Mouse (Mus musculus): Measurements from ENCODE around the gene Cers3. TPM values are rescaled to one million over a fixed set of nuclear protein-coding genes. Genes with fewer than 3 reads are reported as not detected.

Cers3 gene
- polyA plus RNA-seq, 1 experiment from 2014 or later, result 0.08 TPM

DNA sequence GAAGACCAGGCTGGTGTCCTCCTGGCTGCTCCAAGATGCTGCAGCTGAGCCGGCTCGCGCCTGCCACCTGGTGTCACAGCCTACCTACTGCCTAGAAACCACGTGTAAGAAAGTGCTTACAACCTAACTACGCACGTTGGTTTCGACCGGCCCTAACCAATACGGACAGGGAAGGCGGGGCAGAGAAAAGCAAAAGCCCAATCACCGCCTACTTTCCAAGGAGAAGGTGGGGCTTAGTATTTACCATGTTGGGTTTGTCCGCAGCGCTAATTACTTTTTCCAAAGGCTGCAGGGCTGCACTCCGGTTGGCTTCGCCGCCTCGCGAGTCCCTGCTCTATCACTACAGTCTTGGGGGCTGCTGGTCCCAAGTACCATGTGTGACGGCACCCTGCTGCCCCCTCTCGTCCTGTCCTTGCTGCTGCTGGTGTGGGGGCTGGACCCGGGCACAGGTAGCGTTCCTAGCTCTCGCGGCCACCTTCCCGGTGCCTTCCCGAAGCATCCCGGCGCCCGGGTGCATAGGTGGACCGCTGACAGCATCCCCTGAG is 96.2 kb downstream of the Cers3 start, which contains the start of gene Adamts17:
Gene Adamts17, plus strand, starts transcription at position 273 of the 545 bp plus-strand sequence.
- H3K4me3 ChIP-seq (ENCODE audit: low read depth, low read length), result peak within 1 kb of the TSS; percentile 45
- under 1% methylated on average over 30 of the region's 30 CpGs for WGBS (ENCODE audit: insufficient replicate concordance)
- H3K4me1 ChIP-seq (ENCODE audit: control insufficient read depth, low read depth, low read length), result peaks cover 2% of the 10 kb centered on the region; the same call in 1 of the 2 replicates
- H3K9ac ChIP-seq (ENCODE audit: low read depth, low read length), result no peak within 1 kb of the TSS
- ATAC-seq (ENCODE audit: low read depth), result peak; percentile 93
- H3K9me3 ChIP-seq (replicated peaks; ENCODE audit: control insufficient read depth, low read length), result no peaks in the 10 kb centered on the region
- H3K27ac ChIP-seq (ENCODE audit: low read length), result no peak within 1 kb of the TSS
- peaks cover 38% of the 10 kb centered on the region for H3K27me3 ChIP-seq (ENCODE audit: control insufficient read depth, insufficient read depth, low read depth, low read length)
- H3K36me3 ChIP-seq (ENCODE audit: control insufficient read depth, insufficient read depth), result no peaks in the 10 kb centered on the region
- peak within 1 kb of the TSS; percentile 81 for H3K4me2 ChIP-seq (ENCODE audit: low read depth, low read length)

DNA sequence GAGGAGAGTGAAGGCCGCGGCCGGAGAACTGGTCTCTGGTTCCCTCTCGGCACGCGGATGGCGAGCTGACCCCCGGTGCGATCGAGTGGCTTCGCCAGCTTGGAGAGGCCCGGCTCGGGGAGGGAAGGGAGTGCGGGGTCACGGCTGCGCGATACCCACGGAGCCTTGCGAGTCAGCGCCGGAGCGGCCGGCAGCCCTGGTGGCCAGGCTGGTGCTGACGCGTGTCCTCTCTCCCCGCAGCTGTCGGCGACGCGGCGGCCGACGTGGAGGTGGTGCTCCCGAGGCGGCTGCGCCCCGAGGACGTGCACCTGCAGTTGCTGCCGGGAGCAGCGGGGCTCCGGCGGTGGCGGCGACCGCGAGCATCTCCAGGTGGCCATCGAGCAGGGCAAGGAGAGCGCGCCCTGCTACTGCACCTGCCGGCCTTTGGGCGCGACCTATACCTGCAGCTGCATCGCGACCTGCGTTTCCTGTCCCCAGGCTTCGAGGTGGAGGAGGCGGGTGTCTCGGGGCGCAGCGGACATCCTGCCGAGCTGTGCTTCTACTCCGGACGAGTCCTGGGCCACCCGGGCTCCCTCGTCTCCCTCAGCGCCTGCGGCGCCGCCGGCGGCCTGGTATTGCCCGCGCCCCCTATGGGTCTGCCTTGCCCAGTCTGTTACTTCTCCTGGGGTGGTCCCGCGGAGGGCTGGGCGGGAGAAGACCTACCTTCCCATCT is 96.9 kb downstream of the Cers3 start:
- Histone ChIP-seq H3K9me3 (replicated peaks; ENCODE audit: control insufficient read depth, low read length) (no peaks in the 10 kb centered on the region), H3K4me3 (ENCODE audit: low read depth, low read length) (peak overlapping the region; percentile 45), H3K27me3 (ENCODE audit: control insufficient read depth, insufficient read depth, low read depth, low read length) (peaks cover 38% of the 10 kb centered on the region), H3K36me3 (ENCODE audit: control insufficient read depth, insufficient read depth) (no peaks in the 10 kb centered on the region), H3K9ac (ENCODE audit: low read depth, low read length) (no peak overlapping the region), H3K27ac (ENCODE audit: low read length) (no peak overlapping the region), H3K4me2 (ENCODE audit: low read depth, low read length) (peak overlapping the region; percentile 81), H3K4me1 (ENCODE audit: control insufficient read depth, low read depth, low read length) (peaks cover 2% of the 10 kb centered on the region; the same call in 1 of the 2 replicates)
- ATAC-seq (ENCODE audit: low read depth), result 0 out of 2 replicates have a peak, but pooled peaks have one; percentile 2
- WGBS (ENCODE audit: insufficient replicate concordance), result under 1% methylated on average over 69 of the region's 76 CpGs

DNA sequence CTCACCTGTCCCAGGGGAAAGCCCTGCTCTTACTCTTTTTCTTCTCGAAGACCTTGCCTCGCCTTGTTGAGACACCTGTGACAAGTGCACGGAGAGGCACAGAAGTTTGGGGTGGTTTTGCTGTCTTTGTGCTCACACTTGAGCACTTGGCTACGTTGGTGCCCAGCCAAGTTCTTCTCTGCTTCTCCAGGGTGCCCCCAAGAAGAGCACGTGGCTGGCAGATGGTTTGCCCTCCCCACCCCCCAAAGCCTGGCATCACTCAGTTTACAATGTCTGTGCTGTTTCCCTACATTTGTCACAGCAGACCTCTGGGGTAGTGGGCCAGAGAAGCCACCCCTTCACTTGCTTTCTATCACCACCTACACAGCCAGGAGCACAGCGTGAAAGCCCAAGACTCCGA is 97.9 kb downstream of the Cers3 start:
- no peaks in the 10 kb centered on the region for H3K9me3 ChIP-seq (replicated peaks; ENCODE audit: control insufficient read depth, low read length)
- H3K4me2 ChIP-seq (ENCODE audit: low read depth, low read length), result no peak overlapping the region
- no peaks in the 10 kb centered on the region for H3K36me3 ChIP-seq (ENCODE audit: control insufficient read depth, insufficient read depth)
- H3K27me3 ChIP-seq (ENCODE audit: control insufficient read depth, insufficient read depth, low read depth, low read length), result peaks cover 38% of the 10 kb centered on the region
- H3K27ac ChIP-seq (ENCODE audit: low read length), result no peak overlapping the region
- peaks cover 2% of the 10 kb centered on the region; the same call in 1 of the 2 replicates for H3K4me1 ChIP-seq (ENCODE audit: control insufficient read depth, low read depth, low read length)
- no peak for ATAC-seq (ENCODE audit: low read depth)
- no peak overlapping the region for H3K9ac ChIP-seq (ENCODE audit: low read depth, low read length)
- H3K4me3 ChIP-seq (ENCODE audit: low read depth, low read length), result no peak overlapping the region
- WGBS (ENCODE audit: insufficient replicate concordance), result 57% methylated on average over 7 of the region's 7 CpGs

DNA sequence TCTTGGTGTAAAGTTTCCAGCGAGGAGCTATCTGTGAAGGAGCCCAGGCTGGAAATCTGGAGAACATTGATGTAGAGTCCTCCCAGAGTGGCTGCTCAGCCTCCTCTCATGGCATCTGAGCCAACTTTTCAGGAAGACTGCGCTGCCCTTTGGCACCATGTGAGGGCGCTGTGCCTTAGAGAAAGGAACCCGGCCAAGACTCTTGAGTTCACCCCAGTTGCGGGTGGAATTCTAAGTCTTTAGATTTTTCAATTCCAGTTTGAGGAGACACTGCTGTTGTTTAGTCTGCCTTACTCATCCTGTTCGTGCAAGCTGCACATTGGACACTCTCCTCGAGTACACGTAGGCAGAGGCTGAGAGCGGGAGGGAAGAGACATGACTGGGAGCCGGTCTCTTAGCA is 98.7 kb downstream of the Cers3 start:
- Histone ChIP-seq H3K9ac (ENCODE audit: low read depth, low read length) (no peak overlapping the region), H3K4me3 (ENCODE audit: low read depth, low read length) (no peak overlapping the region), H3K27me3 (ENCODE audit: control insufficient read depth, insufficient read depth, low read depth, low read length) (peaks cover 38% of the 10 kb centered on the region), H3K9me3 (replicated peaks; ENCODE audit: control insufficient read depth, low read length) (no peaks in the 10 kb centered on the region), H3K4me2 (ENCODE audit: low read depth, low read length) (no peak overlapping the region), H3K4me1 (ENCODE audit: control insufficient read depth, low read depth, low read length) (peaks cover 2% of the 10 kb centered on the region; the same call in 1 of the 2 replicates), H3K27ac (ENCODE audit: low read length) (no peak overlapping the region), H3K36me3 (ENCODE audit: control insufficient read depth, insufficient read depth) (no peaks in the 10 kb centered on the region)
- ATAC-seq (ENCODE audit: low read depth), result no peak
- 39% methylated on average over 10 of the region's 10 CpGs for WGBS (ENCODE audit: insufficient replicate concordance)

DNA sequence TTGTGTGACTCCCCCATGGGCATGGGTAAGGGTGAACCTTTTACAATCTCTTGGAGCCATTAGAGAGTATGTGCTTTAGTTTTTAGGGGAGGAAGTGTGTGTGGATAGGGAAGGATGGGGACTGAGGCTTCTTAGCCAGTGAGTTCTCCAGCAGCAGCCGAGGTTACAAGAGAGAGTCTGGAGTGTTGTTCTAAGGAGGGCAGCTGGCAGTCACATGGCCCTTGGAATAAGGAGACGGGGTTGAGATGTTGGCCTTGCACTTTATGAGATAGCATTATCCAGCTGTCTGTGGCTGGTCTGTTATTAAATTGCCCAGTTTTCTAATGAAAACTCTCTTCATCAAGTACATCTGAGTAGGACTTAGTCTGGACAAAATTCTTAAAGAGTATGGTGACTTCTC is 100.5 kb downstream of the Cers3 start:
- Histone ChIP-seq H3K27ac (ENCODE audit: low read length) (no peak overlapping the region), H3K36me3 (ENCODE audit: control insufficient read depth, insufficient read depth) (no peaks in the 10 kb centered on the region), H3K4me1 (ENCODE audit: control insufficient read depth, low read depth, low read length) (peaks cover 2% of the 10 kb centered on the region; the same call in 1 of the 2 replicates), H3K9ac (ENCODE audit: low read depth, low read length) (no peak overlapping the region), H3K27me3 (ENCODE audit: control insufficient read depth, insufficient read depth, low read depth, low read length) (peaks cover 34% of the 10 kb centered on the region), H3K4me2 (ENCODE audit: low read depth, low read length) (no peak overlapping the region), H3K9me3 (replicated peaks; ENCODE audit: control insufficient read depth, low read length) (no peaks in the 10 kb centered on the region), H3K4me3 (ENCODE audit: low read depth, low read length) (no peak overlapping the region)
- 54% methylated on average over 2 of the region's 2 CpGs for WGBS (ENCODE audit: insufficient replicate concordance)
- ATAC-seq (ENCODE audit: low read depth), result no peak

DNA sequence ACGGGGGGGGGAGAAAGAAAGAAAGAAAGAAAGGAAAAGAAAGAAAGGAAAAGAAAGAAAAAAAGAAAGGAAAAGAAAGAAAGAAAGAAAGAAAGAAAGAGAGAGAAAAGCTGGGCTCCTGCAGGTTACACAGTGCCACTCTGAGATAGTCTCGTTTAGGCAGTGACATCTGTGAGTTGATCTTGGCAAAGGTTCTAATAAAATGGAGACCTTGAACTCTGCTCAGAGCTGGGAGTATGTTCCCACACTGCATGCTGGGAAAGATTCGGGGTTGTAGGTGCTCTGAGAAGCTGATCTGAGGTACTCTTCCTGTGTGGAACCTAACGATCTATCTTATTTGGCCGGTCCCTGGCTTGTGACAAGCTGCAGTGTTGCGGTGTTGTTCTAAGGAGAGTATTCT is 103.3 kb downstream of the Cers3 start:
- Histone ChIP-seq H3K27ac (ENCODE audit: low read length) (no peak overlapping the region), H3K9ac (ENCODE audit: low read depth, low read length) (no peak overlapping the region), H3K27me3 (ENCODE audit: control insufficient read depth, insufficient read depth, low read depth, low read length) (peaks cover 7% of the 10 kb centered on the region), H3K4me1 (ENCODE audit: control insufficient read depth, low read depth, low read length) (no peaks in the 10 kb centered on the region), H3K36me3 (ENCODE audit: control insufficient read depth, insufficient read depth) (no peaks in the 10 kb centered on the region), H3K9me3 (replicated peaks; ENCODE audit: control insufficient read depth, low read length) (no peaks in the 10 kb centered on the region), H3K4me3 (ENCODE audit: low read depth, low read length) (no peak overlapping the region), H3K4me2 (ENCODE audit: low read depth, low read length) (no peak overlapping the region)
- 59% methylated on average over 6 of the region's 6 CpGs for WGBS (ENCODE audit: insufficient replicate concordance)
- ATAC-seq (ENCODE audit: low read depth), result 0 out of 2 replicates have a peak, but pooled peaks have one; percentile 60

DNA sequence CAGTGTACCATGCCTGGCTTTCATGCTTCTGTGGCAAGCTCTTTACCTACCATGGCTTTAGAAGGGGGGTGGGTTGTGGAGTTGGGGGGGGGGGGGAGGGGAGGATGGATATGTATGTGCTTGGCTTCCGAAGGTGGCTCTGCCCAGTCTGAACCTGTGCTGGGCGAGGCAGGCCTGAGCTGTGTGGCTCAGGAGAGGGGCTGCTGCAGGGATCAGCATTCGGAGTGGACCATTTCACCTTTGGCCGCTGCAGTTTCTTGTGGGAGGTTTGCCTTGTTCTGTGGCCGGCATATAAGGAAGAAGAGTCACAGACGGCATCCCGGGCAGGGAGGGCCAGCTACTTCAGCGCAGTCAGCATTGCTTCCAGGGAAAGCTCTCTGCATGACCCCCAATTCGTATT is 104.0 kb downstream of the Cers3 start:
- H3K9me3 ChIP-seq (replicated peaks; ENCODE audit: control insufficient read depth, low read length), result no peaks in the 10 kb centered on the region
- H3K4me2 ChIP-seq (ENCODE audit: low read depth, low read length), result no peak overlapping the region
- H3K9ac ChIP-seq (ENCODE audit: low read depth, low read length), result no peak overlapping the region
- no peaks in the 10 kb centered on the region for H3K36me3 ChIP-seq (ENCODE audit: control insufficient read depth, insufficient read depth)
- H3K4me1 ChIP-seq (ENCODE audit: control insufficient read depth, low read depth, low read length), result no peaks in the 10 kb centered on the region
- H3K27me3 ChIP-seq (ENCODE audit: control insufficient read depth, insufficient read depth, low read depth, low read length), result peaks cover under 1% of the 10 kb centered on the region; the same call in 1 of the 2 replicates
- no peak overlapping the region for H3K27ac ChIP-seq (ENCODE audit: low read length)
- ATAC-seq (ENCODE audit: low read depth), result no peak
- no peak overlapping the region for H3K4me3 ChIP-seq (ENCODE audit: low read depth, low read length)
- WGBS (ENCODE audit: insufficient replicate concordance), result 70% methylated on average over 9 of the region's 9 CpGs

DNA sequence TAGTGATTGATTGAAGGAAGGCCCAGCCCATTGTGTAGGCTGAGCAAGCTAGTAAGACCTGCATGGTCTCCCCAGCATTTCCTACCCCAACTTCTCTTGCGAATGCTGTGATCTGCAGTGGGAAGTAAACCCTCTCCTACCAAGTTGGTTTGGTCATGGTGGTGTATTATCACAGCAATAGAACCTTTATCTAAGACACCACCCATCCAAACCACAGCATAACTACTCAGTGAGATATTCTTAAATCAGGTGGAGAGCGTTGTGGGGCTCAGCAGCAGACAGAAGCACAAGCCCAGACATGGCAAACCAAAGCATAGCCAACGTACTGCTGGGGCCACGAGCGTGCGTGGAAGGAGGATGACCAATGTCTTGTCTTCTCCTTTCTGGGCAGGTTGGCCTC is 106.0 kb downstream of the Cers3 start:
- 51% methylated on average over 6 of the region's 6 CpGs for WGBS (ENCODE audit: insufficient replicate concordance)
- Histone ChIP-seq H3K27ac (ENCODE audit: low read length) (no peak overlapping the region), H3K4me2 (ENCODE audit: low read depth, low read length) (no peak overlapping the region), H3K27me3 (ENCODE audit: control insufficient read depth, insufficient read depth, low read depth, low read length) (no peaks in the 10 kb centered on the region), H3K9me3 (replicated peaks; ENCODE audit: control insufficient read depth, low read length) (no peaks in the 10 kb centered on the region), H3K9ac (ENCODE audit: low read depth, low read length) (no peak overlapping the region), H3K4me1 (ENCODE audit: control insufficient read depth, low read depth, low read length) (no peaks in the 10 kb centered on the region), H3K4me3 (ENCODE audit: low read depth, low read length) (no peak overlapping the region), H3K36me3 (ENCODE audit: control insufficient read depth, insufficient read depth) (no peaks in the 10 kb centered on the region)
- no peak for ATAC-seq (ENCODE audit: low read depth)

DNA sequence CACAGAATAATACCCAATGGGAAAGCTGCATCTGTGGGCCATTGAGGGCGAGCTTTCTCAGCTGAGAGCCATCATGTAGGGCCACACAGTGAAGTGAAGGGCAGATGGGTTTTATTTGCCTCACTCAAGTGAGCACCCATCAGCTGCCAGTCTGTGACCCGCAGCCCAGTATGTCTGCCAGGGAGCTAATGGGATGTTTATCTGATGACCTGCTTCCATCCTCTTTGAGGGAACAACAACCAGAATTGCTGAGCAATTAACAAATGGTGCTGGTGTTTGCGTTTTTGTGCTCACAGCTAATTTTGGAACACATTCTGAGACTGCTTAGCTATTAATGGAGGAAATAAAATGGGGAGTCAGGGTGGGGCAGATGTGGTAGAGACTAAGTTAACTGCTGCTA is 108.9 kb downstream of the Cers3 start:
- H3K4me3 ChIP-seq (ENCODE audit: low read depth, low read length), result no peak overlapping the region
- H3K36me3 ChIP-seq (ENCODE audit: control insufficient read depth, insufficient read depth), result no peaks in the 10 kb centered on the region
- no peaks in the 10 kb centered on the region for H3K27me3 ChIP-seq (ENCODE audit: control insufficient read depth, insufficient read depth, low read depth, low read length)
- no peak overlapping the region for H3K9ac ChIP-seq (ENCODE audit: low read depth, low read length)
- ATAC-seq (ENCODE audit: low read depth), result no peak
- no peak overlapping the region for H3K4me2 ChIP-seq (ENCODE audit: low read depth, low read length)
- H3K9me3 ChIP-seq (replicated peaks; ENCODE audit: control insufficient read depth, low read length), result no peaks in the 10 kb centered on the region
- no peak overlapping the region for H3K27ac ChIP-seq (ENCODE audit: low read length)
- WGBS (ENCODE audit: insufficient replicate concordance), result 40% methylated on average over 3 of the region's 3 CpGs
- H3K4me1 ChIP-seq (ENCODE audit: control insufficient read depth, low read depth, low read length), result no peaks in the 10 kb centered on the region
